Mouse (Mus musculus) ES-E14 (cell line): Measurements from ENCODE around the gene Noxa1. TPM values are rescaled to one million over a fixed set of nuclear protein-coding genes. Genes with fewer than 3 reads are reported as not detected.

ENCODE experiments used
- DNase-seq: peaks from one replicate; pipeline ENCODE4 v3.0.0-alpha.2; 2013; ENCODE audit warnings: low read depth, low spot score
- H3K27ac ChIP-seq: 2 replicates; pipeline ENCODE4 v1.5.1; 2012; ENCODE audit warnings: low read depth, mild to moderate bottlenecking, low read length, moderate library complexity, mixed read lengths; ENCODE audit not compliant: poor library complexity, insufficient read depth, severe bottlenecking
- H3K36me3 ChIP-seq: 2 replicates; pipeline ENCODE4 v1.6.1; 2012; ENCODE audit warnings: mild to moderate bottlenecking, low read length, moderate library complexity, mixed read lengths; ENCODE audit not compliant: control insufficient read depth, poor library complexity, insufficient read depth, severe bottlenecking
- H3K4me1 ChIP-seq, 2 experiments: fragments of 150-350 bp in 1 of 2; sonication (generic) in 1 of 2; 2 replicates each; pipeline ENCODE4 v1.6.1; 2012; ENCODE audit warnings: low read length in 2 of 2, mild to moderate bottlenecking in 1 of 2, mixed read lengths in 1 of 2; ENCODE audit not compliant: control insufficient read depth in 2 of 2, insufficient read depth in 2 of 2, poor library complexity in 1 of 2
- H3K4me3 ChIP-seq, 2 experiments: fragments of 150-350 bp in 1 of 2; sonication (generic) in 1 of 2; 2 replicates each; pipeline ENCODE4 v1.5.1; 2012; ENCODE audit warnings: low read length in 2 of 2, low read depth in 1 of 2, mild to moderate bottlenecking in 1 of 2, mixed read lengths in 1 of 2; ENCODE audit not compliant: insufficient read depth in 1 of 2, poor library complexity in 1 of 2, severe bottlenecking in 1 of 2
- H3K9ac ChIP-seq: 2 replicates; pipeline ENCODE4 v1.6.1; 2012; ENCODE audit warnings: low read depth, mild to moderate bottlenecking, low read length, mixed read lengths; ENCODE audit not compliant: poor library complexity, insufficient read depth, severe bottlenecking
- H3K9me3 ChIP-seq: fragments of 150-350 bp; sonication (generic); 2 replicates; pipeline ENCODE4 v1.6.1; 2012; ENCODE audit warnings: low read depth, mild to moderate bottlenecking, low read length; ENCODE audit not compliant: control insufficient read depth, insufficient read depth
- CHD2 ChIP-seq: IDR thresholded peaks from 2 replicates; pipeline ENCODE4 v1.6.1; 2014; ENCODE audit warnings: mild to moderate bottlenecking, low read depth, low read length, inconsistent platforms
- HCFC1 ChIP-seq: IDR thresholded peaks from 2 replicates; pipeline ENCODE4 v1.6.1; 2012; ENCODE audit warnings: low read length, inconsistent platforms, borderline replicate concordance; ENCODE audit not compliant: insufficient read depth
- MAFK ChIP-seq: IDR thresholded peaks from 2 replicates; pipeline ENCODE4 v1.6.1; 2014; ENCODE audit warnings: mild to moderate bottlenecking, low read depth, low read length, inconsistent platforms; ENCODE audit not compliant: insufficient read depth
- ZC3H11A ChIP-seq: IDR thresholded peaks from 2 replicates; pipeline ENCODE4 v1.6.1; 2012; ENCODE audit warnings: low read depth, mild to moderate bottlenecking, inconsistent platforms, low read length, borderline replicate concordance
- ZNF384 ChIP-seq: IDR thresholded peaks from 2 replicates; pipeline ENCODE4 v1.6.1; 2012; ENCODE audit warnings: low read depth, low read length, inconsistent platforms
- in situ Hi-C, 2 experiments: fragments of 600-800 bp; cut with MboI; formaldehyde crosslinking; loops; one replicate each; pipeline ENCODE4 v1.15.1; 2025; ENCODE audit warnings: low sequenced_read_pairs in 2 of 2, inconsistent platforms in 1 of 2; ENCODE audit not compliant: unreplicated experiment in 2 of 2
- total RNA-seq: library from RNA; depleted of rRNA; stranded (reverse); fragments of 300-350 nt; gene quantifications from 2 replicates; pipeline ENCODE4 v1.2.3, GENCODE M21; 2012

Noxa1 gene
- total RNA-seq, 1 experiment = 0.22 TPM

DNA sequence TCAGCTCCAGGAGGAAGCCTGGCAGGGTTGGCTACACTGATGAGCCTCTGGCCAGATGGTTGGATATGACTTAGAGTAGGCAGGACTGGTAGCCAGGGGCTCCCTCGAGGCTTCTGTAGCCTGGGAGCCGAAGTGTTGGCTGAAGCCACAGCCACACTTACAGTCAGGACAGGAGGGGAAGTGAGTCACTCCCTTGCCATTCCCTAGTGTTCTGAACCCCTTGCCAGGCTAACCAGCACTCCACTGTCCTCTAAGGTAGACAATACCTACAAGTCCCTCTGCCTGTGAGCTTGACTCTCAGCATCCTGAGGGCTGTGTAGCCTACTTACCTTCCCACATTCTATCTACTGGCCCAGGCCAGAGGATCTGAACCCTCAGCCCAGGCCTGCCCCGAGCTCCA lies 29.5 kb upstream of the Noxa1 start:
- Histone ChIP-seq H3K9ac (no peak overlapping the region), H3K9me3 (no peaks in the 10 kb centered on the region), H3K36me3 (no peaks in the 10 kb centered on the region), H3K27ac (no peak overlapping the region), H3K4me1 (no peaks in the 10 kb centered on the region; a peak in 2 of 4 replicates), H3K4me3 (no peak overlapping the region)
- in situ Hi-C loops = no loop called here
- TF ChIP-seq ZC3H11A = no peak
- TF ChIP-seq CHD2 = no peak
- no peak for TF ChIP-seq MAFK
- no peak for TF ChIP-seq HCFC1
- no peak for TF ChIP-seq ZNF384
- no peak for DNase-seq

DNA sequence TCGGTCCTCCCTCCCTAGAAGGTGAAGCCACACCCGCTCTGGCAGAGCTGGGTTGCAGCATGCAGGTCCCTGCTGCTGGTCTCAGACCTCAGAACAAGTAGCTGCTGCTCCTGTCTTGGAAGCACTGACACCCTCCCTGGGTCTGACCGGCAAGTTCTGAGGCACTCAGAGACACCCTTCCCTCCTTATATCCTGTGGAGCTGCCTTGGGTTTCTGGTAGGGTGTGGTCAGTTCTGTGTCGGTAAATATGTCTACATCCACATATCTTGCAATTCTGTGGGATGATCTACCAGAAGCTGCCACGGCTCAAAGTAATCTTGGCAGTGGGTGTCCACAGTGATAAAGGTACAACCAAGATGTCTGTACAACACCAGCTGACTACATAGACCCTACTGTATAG lies 28.6 kb upstream of the Noxa1 start:
- TF ChIP-seq MAFK = no peak
- TF ChIP-seq ZNF384 = no peak
- TF ChIP-seq CHD2 = no peak
- no peak for TF ChIP-seq HCFC1
- no peak for TF ChIP-seq ZC3H11A
- DNase-seq = no peak
- in situ Hi-C loops = no loop called here
- H3K27ac ChIP-seq = no peak overlapping the region
- no peaks in the 10 kb centered on the region for H3K36me3 ChIP-seq
- no peaks in the 10 kb centered on the region for H3K9me3 ChIP-seq
- H3K9ac ChIP-seq = no peak overlapping the region
- H3K4me3 ChIP-seq = no peak overlapping the region
- H3K4me1 ChIP-seq = no peaks in the 10 kb centered on the region; a peak in 2 of 4 replicates

DNA sequence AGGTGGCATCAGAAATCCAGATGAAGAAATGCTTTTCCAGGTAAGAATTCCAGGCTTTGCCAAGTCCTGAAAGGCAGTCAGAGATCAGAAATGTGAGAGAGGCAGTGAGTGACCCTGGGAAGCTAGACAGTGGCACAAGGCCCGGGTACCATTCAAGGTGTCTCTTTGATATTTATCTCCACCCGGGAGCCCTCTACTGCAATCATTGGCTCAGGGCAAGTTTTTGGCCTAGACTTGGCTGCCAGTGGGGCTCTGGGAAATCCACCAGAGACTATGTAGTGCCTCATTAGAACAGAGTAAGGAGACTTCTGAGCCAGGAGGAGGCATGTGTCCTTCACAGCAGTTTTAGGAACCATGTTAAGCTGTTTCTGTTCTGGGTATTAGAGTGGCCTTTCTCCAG lies 27.7 kb upstream of the Noxa1 start:
- no peaks in the 10 kb centered on the region; a peak in 2 of 4 replicates for H3K4me1 ChIP-seq
- no peaks in the 10 kb centered on the region for H3K9me3 ChIP-seq
- TF ChIP-seq MAFK = no peak
- no peak for TF ChIP-seq ZNF384
- in situ Hi-C loops = no loop called here
- DNase-seq = no peak
- H3K36me3 ChIP-seq = no peaks in the 10 kb centered on the region
- no peak overlapping the region for H3K9ac ChIP-seq
- no peak overlapping the region for H3K27ac ChIP-seq
- H3K4me3 ChIP-seq = no peak overlapping the region

DNA sequence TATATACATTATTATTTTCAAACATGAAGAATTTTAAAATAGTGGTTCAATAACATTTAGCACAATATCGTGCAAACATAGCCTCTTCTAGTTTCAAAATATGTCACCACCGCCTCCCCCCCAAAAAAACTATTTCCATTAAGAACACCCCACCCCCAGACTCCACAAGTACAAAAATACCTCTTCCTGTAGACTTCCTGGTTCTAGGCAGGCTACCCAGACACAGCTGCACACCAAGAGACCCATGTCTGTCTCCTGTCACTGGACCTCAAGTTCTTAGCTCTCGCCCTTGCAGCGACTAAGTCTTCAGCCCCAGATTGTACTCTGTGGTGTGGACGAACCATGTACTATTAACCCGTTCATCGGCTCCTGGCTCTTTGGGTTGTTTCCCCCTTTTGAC lies 26.0 kb upstream of the Noxa1 start:
- no peak for DNase-seq
- no peaks in the 10 kb centered on the region; a peak in 2 of 4 replicates for H3K4me1 ChIP-seq
- H3K9ac ChIP-seq = no peak overlapping the region
- no peak overlapping the region for H3K27ac ChIP-seq
- no peaks in the 10 kb centered on the region for H3K9me3 ChIP-seq
- no peaks in the 10 kb centered on the region for H3K36me3 ChIP-seq
- TF ChIP-seq HCFC1 (no peak), ZC3H11A (no peak), MAFK (no peak), ZNF384 (no peak), CHD2 (no peak)
- in situ Hi-C loops = no loop called here
- H3K4me3 ChIP-seq = no peak overlapping the region

GRCm38 (mm10) chr2:25115442-25115841 lies 20.5 kb upstream of the Noxa1 start:
- in situ Hi-C loops = no loop called here
- H3K4me3 ChIP-seq = no peak overlapping the region
- no peaks in the 10 kb centered on the region for H3K36me3 ChIP-seq
- H3K4me1 ChIP-seq = no peaks in the 10 kb centered on the region
- no peak overlapping the region for H3K27ac ChIP-seq
- no peaks in the 10 kb centered on the region for H3K9me3 ChIP-seq
- no peak for DNase-seq
- no peak overlapping the region for H3K9ac ChIP-seq
- no peak for TF ChIP-seq CHD2
- TF ChIP-seq MAFK = no peak
- no peak for TF ChIP-seq ZNF384
- TF ChIP-seq HCFC1 = no peak
- no peak for TF ChIP-seq ZC3H11A
